Mouse (Mus musculus) gastrocnemius, adult 8-10 months (tissue): ENCODE measurements around the gene Gsk3a. TPM values are rescaled to one million over a fixed set of nuclear protein-coding genes. Genes with fewer than 3 reads are reported as not detected.

Experiments
- DNase-seq, 2 experiments: peaks; one replicate each; pipeline ENCODE4 v3.0.0; 2022; ENCODE audit warnings: low spot score in 2 of 2
- total RNA-seq, 4 experiments: library from RNA; stranded (reverse); gene quantifications; 2 replicates each; pipeline ENCODE4 v1.2.4; 2022

The Gsk3a gene
- total RNA-seq, 4 experiments from 2014 or later = 87.5 to 93.5 (median 90.1) TPM

DNA sequence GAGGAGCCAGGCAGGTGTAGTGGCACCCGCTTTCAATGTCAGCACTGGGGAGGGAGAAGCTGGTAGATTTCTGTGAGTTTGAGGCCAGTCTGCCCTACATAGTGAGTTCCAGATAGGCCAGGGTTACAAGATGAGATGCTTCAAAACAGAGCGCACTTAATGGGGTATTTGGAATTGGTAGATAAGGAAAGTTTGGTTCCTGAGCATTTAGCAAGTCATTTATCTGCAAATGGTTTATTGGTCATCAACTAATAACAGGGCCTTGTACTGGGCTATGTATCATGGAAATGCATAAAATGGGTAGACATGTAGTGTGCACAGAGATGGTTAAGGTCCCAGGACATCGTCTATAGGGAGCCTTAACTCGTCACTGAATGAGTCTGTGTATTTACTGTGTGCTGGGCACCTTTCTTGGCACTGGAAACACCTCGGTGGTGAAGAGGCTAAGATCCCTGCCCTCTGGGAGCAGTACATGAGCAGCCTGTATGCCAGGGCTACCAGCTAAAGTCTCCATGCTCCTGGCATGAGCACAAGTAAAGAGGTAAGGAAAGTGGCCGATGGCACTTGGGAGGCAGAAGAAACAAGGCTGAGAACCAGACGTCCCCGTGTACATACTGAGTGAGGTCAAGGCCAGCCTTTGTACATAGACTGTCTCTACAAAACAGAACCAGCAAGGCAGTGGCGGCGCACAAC is 15.2 kb downstream of the Gsk3a start:
- no peak for DNase-seq

- DNase-seq = peak; percentile 94 to 97
Measured at GRCm38 (mm10) chr7:25221102-25221883, 16.4 kb downstream of the Gsk3a start, which contains the start of gene Zfp526. TSS of gene Zfp526 (plus strand) at chr7:25221425.

DNA sequence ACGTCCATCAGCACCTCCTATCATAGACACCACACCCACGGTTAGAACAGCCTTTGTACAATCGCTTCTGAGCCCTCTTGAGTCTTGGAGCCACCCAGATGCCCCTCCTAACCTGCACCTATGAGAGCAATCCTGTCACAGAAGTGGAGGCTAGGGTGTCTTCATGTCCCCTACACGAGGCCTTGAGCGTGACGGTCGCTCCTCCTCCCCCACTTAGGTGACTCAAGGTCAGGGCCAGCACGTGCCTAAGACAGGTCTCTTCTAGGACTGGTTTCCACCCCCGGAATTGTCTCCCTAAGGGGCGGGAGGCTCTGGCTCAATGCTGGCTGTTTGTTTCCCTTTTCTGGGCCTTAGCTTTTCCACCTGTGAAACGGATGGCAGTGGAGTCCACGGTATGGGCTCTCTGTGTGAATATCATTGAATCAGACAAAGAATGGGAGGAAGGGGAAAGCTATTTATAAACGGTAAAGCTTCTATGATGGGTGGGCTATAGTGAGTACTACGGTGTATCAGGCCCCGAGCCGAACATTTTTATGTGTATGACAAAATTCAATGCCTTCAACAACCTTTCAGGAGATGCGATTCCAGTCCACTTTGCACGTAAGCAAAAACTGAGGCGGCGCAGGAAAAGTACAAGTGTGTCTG is 17.1 kb downstream of the Gsk3a start, which contains the start of gene Dedd2:
Gene Dedd2 (minus strand): TSS at position 159 of the 645 bp plus-strand sequence.
- peak in 1 of 2 experiments; percentile 33 for DNase-seq

DNA sequence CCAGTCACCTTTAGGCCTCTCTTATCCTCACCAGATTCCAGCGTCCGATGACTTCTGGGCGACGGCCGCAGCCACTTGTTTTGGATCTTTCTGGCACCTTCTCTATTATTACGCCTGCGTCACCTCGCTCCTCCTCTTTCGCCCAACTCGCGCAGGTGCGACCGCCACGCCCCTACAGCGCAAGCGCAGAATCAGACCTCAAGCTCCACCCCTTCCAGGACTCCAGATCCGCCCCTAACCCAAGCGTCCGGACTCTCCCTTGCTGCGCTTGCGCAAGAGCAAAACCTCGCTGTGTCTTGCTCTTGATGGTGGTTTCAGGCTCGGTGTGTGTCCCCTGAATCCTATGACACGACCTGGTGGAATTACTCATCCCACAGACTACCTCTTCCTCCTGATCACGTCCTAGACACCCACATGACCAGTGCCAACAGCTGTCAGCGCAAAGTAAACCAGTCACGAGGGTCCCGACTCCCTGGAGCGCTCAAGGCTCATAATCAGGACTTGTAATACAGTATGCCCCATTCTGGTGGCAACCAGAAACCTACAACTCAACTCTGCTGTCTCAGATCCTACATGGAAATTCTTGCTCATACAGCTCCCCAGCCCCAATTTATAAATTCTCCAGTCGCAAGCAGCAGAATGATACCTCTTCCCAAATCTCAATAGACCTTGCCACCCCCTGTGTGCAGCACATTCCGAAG is 17.7 kb downstream of the Gsk3a start:
- DNase-seq = peak; percentile 92 to 94

GRCm38 (mm10) chr7:25219416-25219750 is 18.3 kb downstream of the Gsk3a start:
- no peak for DNase-seq

DNA sequence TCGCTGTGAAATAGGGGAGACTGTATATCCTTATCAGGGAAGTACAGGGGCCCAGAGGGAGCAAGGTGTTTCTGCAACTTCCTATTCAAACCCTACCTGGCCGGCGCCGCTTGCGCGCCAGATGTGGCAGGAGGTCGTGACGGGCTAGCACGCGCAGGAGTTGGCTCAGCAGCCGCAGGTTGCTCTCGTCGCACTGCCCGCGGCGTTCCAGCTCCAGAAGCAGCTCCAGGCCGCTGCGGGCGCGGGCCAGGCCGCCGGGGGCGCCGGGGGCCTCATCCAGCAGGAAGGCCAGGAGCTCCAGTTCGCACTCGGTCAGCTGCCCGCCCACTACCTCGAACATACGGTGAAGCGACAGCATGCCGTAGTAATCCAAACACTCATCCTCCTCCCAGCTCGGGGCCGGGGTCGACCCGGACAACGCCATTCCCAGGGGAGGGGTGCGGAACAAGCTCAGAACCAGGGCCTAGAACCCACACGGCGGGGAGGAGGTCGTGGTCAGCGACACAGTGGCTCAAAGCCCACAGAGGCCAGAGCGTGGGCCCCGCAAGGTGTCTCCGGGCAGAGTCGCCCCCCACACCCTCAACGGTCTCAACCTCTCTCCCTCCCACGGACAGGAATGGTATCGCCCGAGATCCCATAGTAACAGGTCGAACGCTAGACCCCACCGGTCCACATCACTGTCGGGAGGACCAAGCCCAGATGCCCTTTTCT is 18.8 kb downstream of the Gsk3a start:
- no peak for DNase-seq

GRCm38 (mm10) chr7:25217653-25218395 is 19.8 kb downstream of the Gsk3a start:
- no peak for DNase-seq

DNA sequence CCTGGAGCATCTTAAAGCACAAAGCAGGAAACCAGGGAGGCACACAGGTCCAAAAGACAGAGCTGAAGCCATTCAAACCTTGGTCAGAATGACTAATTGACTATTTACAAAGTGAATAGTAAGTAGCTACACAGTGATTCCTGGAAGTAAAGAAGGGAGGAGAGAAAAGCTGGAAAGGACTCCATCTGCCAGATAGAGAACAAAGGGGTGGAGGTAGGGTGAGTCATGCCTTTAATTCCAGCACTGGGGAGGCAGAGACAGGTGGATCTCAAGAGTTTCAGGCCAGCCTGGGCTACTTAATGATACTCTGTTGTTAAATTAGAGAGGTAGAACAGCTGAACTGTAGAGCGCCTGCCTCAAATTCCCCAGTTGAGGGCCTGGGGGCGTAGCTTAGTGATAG is 23.5 kb downstream of the Gsk3a start:
- DNase-seq = no peak

- no peak for DNase-seq
Measured at GRCm38 (mm10) chr7:25213099-25213498, 24.6 kb downstream of the Gsk3a start.

DNA sequence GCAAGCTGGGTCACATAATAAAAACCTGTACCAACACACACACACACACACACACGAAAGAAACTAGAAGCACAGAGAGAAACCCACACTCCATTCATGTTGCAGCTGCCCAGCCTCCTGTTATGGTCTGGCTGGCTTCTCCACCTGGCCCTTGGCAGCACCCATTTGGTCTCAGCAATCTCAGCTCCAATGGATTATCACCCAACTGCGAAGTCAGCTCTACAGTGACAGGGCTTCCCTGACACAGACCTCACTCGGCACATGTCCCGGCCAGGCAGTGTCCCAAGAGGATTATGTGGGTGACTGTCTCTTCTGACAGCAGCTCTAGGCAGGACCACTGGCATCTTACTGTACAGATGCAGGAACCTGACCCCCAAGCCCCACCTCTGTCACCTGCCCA is 27.2 kb downstream of the Gsk3a start:
- DNase-seq = peak; percentile 76 to 86

- DNase-seq = no peak
Measured at GRCm38 (mm10) chr7:25209161-25209622, 28.5 kb downstream of the Gsk3a start.

DNA sequence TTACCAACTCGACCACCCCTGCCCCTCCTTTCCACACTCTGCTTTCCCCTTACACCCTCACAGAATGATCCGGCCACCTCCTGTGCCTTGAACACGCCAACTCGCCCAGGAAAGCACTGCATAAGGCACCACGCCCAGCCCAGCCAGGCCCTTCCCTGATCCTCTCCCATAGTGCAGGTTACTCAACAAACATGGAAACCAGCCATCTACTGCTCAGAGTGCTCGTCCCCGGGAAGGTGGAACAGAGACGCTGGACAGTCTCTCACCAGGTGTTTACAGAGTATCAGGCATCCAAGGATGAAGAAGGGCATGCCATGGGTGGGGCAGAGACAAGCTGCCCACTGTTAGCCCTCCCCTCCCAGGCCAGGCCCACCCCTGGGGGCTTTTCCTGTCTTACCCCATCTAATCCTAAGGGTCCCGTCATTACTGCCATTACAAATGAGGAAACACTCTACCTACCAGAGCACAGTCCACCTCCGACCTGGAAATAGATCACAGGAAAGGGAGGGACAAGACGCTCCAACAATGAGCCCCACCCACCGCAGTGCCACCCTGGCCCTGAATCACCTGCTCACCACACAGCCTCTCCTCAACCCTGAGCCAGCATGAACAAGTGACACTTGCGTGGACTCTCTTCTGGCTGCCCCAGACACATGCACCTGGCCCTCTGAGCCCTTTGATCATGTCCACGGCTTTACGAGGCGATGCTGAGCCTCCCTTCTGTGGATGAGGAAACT is 31.4 kb downstream of the Gsk3a start:
- no peak for DNase-seq

GRCm38 (mm10) chr7:25205355-25206093 is 32.1 kb downstream of the Gsk3a start:
- no peak for DNase-seq

GRCm38 (mm10) chr7:25203624-25204023 is 34.0 kb downstream of the Gsk3a start:
- no peak for DNase-seq

DNA sequence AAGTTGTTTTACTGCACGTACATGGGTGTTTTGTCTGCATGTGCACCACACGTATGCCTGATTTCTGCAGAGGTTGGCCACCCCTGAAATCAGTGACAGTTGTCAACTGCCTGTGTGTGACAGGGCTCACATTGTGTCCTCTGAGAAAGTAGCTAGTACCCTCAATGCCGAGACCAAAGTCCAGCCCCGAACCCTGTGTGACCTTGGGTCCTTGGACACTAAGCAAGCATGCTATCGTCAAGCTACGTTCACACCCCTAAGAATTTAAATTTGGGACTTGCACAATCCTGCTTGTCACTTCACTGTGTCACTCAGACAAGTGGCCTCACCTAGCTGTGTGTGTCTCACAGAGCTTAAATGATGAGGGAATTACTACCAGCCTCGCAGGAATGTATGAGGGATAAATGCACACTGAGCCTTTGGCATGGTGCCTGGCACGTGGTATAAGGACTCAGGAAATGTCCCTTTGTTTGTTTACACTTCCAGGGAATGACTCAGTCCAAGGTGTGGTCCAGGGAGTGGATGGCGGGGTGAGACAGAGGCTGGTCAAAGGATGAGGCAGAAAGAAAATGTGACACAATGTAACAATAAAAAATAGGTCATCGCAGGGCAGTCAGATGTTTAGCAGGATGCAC is 40.1 kb downstream of the Gsk3a start:
- DNase-seq = no peak

- DNase-seq = no peak
Measured at GRCm38 (mm10) chr7:25196107-25196506, 41.5 kb downstream of the Gsk3a start.

DNA sequence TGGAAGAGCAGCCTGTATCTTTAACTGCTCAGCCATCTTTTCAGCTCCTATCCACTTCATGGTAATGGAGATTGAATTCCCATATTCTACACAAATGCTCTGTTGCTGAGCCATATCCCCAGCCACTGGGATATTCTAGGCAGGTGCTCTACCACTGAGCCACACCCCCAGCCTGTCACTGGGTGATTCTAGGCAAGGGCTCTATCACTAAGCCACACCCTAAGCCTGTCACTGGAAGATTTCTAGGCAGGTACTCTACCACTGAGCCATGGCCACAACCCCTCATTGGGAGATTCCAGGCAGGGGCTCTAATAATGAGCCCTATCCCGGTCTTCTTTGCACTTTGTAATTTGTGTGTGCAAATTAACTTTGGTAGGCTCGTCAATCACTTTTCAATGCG is 42.5 kb downstream of the Gsk3a start:
- DNase-seq = no peak

DNA sequence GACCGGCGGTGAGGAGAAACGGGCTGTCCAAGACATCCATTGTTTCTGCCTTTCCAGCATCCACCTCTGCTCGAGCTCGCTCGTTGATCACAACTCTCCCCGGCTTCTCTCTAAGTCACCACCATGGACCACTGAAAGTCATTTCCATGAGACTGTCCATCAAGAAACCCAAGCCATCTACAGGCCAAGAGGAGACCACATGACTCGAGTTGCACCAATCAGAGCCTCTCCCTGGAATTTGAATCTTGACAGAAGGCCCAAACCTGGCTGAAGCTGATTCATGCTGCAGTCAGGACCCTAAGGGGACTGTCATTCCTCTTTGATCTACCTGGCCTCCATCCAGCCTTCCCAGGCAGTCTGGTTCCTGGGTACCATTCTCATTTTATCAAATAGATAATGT is 45.5 kb downstream of the Gsk3a start:
- DNase-seq = no peak
